Mouse (Mus musculus): ENCODE data around the gene Ltb. TPM values are rescaled to one million over a fixed set of nuclear protein-coding genes. Genes with fewer than 3 reads are reported as not detected.

Gene Ltb
- 5.5 and 12.6 TPM in 2 replicates for total RNA-seq (2014; fragmentation: Nextera tagmentation)
- 1.3 TPM in 1 of 2 replicates, not detected in the other for total RNA-seq (2017)

DNA sequence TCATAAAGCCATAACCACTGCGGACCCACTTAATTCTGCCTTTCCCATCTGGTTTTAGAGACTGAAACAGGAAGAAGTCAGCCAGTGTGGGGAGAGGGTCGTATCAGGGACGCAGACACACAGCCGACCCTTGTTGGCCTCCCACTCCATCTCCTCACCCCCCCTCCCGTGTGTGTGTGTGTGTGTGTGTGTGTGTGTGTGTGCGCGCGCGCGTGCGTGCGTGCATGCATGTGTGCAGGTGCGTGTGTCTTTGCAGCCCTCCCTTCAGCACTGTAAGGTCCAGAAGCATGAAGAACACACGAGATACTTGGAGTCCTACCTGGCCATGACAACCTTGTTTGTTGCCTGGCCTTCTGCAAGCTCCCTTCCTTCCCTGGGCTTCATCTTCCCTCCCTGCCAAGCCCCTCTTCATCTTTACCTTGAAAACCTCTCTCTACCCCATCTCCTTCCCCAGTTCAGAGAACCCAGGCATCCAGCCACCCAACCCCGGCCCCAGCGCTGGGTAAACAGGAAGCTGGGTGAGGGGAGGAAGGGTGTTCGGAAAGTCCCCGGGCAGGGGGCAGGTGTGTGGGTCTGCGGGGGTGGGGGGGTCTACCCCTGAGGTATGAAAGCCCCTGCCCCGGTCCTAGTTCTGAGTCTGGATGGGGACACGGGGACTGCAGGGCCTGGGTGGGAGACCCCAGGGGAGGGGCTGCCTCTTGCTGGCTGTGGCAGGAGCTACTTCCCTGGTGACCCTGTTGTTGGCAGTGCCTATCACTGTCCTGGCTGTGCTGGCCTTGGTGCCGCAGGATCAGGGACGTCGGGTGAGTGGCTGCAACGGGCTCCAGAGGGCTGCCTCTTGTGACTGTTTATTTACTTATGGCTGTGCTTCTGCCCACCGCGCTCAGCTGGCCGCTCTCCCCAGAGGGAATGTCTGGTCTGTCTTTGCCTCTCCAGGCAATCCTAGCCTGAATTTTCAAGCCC is at the start of gene Ltb:
Gene Ltb (plus strand): TSS at position 559 of the 963 bp plus-strand sequence.
- ATAC-seq (replicated peaks; ENCODE audit: low FRiP score, low TSS enrichment, poor library complexity, severe bottlenecking), result no peak

DNA sequence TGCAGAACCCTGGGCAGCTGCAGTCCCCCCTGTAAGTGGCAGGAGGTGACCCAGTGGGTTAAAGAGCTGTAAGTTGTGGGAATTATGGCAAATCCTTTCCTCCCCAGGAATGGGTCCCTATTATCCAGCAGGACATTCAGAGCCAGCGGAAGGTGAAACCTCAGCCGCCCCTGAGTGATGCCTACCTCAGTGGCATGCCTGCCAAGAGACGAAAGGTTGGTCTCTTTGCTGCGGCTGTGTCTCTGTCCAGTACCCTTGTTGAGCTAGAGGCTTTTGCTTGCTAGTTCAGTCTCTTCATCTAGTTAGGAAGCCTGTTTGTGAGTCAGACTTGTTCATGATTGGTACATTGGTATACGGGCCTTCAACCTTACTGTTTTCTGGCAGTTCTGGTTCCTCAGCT is 48.1 kb upstream of the Ltb start:
- ATAC-seq (replicated peaks; ENCODE audit: low FRiP score, low TSS enrichment, poor library complexity, severe bottlenecking), result no peak

DNA sequence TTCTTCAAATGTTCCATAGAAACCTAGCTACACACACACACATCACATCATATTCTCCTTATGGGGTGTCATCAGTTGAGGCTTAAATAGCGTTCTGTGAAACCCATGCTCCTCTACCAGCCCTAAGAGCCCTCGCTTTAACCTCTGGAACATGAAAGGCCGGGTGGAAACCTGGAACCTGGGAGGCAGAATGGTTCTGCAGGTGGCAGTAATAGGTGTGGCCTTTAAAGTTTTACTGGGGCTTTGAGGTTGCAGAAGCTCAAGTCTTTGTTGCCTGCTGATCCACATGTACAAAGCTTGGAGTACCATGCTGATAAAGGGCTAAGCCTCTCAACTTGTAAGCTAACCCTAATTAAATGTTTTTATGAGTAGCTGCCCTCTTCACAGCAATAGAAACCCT is 46.9 kb upstream of the Ltb start:
- ATAC-seq (replicated peaks; ENCODE audit: low FRiP score, low TSS enrichment, poor library complexity, severe bottlenecking), result no peak

DNA sequence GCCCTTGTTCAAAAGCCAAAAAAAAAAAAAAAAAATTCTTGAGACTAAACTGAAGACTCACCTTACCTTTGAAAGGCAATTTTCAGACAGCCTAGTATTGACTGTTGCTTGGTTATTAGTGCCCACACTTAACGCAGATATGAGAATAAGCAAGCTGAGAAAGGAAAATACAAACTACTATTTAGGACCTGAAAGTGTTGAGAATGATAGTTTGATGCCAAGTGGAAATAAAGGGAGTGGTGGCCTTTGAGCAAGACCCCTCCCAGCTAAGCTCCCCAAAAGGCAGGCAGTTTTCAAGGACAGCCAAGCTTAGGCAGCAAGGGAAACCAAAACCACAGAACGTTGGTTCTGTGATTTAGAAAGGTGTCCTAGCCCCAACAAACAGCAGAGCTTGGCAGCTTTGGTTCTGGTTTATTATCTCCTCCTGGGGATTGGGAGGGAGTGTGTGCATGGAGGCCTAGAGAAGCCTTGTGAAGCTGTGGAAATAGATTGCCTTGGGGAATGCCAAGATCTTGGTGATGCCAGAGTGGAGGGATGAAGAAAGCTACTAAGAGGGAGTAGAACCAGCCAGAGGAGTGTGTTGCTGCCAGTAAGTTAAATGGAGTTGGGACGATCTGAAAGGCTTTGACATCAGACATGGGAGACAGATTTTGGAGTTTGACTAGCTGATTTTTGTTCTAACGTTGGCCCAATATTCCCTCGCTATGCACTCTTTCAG is 46.2 kb upstream of the Ltb start:
- ATAC-seq (replicated peaks; ENCODE audit: low FRiP score, low TSS enrichment, poor library complexity, severe bottlenecking), result no peak

DNA sequence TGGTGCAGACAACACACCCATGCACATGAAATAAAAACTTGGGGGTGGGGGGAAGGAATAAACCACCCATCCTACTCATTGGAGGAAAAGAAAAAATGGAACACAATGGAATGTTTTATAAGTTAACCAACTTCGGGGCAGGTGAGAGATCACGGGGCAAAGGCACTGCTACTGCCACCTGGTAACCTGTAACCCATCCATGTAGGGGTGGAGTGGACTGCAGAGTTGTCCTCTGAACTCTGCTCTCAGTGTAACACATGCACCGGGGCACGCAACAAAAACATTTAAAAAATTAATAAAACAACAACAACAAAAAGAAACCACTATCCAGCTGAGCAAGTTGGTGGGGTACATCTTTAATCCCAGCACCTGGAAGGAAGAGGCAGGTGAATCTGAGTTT is 42.1 kb upstream of the Ltb start:
- ATAC-seq (replicated peaks; ENCODE audit: low FRiP score, low TSS enrichment, poor library complexity, severe bottlenecking), result no peak

DNA sequence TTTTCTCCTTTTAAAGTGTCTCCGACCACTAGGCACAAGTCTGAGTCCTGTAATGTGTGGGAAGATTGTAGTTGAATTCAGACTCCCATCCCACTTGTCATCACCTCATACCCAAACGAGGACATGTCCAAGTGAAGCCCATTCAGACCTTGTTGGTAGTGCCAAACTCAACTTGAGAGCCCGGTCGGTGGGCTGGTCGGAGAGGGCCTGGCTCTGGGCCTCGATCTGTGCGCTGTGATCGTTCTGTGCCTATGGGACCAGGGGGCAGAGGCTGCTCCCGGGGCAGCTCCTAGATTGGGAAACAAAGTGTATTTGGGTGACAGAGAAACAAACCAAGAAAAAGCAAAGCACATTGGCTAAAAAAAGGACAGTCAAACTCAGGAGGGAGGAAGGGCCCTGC is 41.2 kb upstream of the Ltb start:
- no peak for ATAC-seq (replicated peaks; ENCODE audit: low FRiP score, low TSS enrichment, poor library complexity, severe bottlenecking)

DNA sequence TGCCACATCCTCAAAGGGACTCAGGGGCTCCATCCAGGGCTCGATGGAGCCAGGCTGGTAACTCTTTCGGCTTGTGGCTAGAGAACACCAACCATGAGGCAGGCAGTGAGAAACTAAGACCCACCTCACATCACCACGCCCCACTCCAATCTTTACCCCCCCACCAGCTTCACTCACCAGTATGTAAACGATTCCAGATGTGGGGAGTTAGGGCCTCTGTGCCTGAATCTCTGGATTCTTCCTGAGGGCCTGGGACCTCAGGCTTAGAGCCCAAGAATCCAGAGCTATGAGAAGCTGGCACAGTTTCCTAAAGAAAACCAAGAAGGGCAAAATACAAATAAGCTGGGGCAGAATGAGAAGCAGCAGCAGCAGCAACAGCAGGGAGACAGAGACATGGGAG is 40.3 kb upstream of the Ltb start:
- ATAC-seq (replicated peaks; ENCODE audit: low FRiP score, low TSS enrichment, poor library complexity, severe bottlenecking), result no peak

DNA sequence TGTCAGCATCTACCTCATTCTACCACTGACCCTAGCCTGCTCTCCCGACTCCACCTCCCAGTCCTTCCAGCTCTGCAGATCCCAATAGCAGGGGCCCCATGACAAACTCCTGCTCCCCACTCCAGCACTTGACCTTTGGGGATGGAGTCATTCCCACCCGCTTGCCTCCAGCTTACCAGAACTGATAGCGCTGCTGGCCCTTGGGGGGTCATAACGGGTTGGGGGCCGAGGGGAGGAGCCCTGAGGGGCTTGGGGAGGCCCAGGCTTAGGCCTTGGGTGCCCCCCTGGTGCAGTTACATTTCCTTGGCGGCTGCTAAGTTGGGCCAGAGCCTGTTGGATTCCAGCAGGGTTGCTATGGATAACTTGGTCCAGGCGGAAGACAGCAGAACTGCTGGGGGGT is 39.6 kb upstream of the Ltb start:
- no peak for ATAC-seq (replicated peaks; ENCODE audit: low FRiP score, low TSS enrichment, poor library complexity, severe bottlenecking)

DNA sequence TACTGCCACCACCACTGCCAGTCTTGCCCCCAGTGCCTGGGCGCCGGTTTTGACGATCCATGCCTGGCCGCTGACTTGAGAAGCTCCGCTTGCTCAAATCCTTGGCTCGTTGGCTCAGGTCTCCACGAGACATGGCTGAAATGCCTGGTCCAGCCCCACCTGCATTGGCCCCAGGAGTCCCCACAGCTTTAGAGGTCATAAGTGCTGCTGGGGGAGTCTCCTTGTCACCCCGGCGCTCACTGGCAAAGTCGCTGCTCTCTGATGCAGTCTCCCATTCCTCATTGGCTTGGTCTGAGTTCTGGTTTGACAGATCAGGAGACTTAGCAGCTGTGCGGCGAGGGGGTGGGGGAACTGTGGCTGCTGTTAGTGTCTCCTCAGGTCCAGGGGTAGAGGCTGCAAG is 38.8 kb upstream of the Ltb start:
- no peak for ATAC-seq (replicated peaks; ENCODE audit: low FRiP score, low TSS enrichment, poor library complexity, severe bottlenecking)

DNA sequence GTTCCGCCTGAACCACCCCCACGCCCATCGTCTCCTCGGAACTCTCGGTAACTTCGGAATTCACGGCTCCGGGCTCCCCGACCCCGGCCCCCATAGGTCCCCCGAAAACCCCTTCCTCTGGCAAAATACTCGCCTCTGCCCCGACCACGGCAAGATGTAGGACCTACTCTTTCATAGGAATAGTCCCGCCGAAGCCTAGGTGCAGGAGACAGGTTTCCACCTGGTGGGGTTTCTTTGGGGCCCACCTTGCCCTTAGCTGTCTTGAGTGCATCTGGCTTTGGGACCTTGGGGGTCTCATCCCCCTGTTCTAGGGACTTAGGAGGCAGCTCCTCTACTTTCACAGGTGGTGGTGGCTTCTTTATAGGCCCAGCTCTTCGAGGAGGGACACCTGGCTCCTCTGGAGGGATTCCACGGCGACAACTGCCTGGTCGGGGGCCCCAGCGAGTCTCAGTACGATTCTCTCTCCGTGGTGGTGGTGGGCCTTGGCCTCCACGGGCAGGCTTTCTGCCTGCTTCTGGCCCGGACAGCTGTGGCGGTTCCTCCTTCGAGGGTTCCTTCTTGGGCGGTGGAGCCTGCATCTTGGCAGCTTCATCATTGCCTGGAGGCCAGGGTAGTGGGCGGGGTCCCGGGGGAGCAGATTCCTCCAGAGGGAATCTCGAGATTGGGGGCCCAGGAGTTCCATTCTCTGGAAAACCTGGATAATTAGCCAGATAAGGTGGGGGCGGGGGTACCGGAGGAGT is 37.6 kb upstream of the Ltb start:
- ATAC-seq (replicated peaks; ENCODE audit: low FRiP score, low TSS enrichment, poor library complexity, severe bottlenecking), result no peak

DNA sequence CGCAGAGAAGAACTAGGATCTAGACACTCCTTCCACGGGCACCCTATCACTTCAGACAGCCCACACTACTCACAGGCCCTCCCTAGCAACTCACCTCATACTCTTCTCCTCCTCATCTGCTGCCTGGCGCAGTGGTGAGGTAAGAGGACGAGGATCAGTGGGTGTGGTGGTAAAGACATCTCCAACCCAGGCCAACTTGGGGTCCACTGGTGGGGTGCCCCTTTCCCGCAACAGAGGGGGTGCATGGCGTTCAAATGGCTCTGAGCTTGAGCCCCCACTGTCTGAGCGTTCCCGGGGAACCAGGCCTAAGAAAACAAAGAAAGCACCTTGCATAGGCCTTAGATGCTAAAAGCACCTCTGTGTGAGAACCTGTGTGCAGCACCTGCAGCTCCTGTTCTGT is 37.0 kb upstream of the Ltb start:
- no peak for ATAC-seq (replicated peaks; ENCODE audit: low FRiP score, low TSS enrichment, poor library complexity, severe bottlenecking)

DNA sequence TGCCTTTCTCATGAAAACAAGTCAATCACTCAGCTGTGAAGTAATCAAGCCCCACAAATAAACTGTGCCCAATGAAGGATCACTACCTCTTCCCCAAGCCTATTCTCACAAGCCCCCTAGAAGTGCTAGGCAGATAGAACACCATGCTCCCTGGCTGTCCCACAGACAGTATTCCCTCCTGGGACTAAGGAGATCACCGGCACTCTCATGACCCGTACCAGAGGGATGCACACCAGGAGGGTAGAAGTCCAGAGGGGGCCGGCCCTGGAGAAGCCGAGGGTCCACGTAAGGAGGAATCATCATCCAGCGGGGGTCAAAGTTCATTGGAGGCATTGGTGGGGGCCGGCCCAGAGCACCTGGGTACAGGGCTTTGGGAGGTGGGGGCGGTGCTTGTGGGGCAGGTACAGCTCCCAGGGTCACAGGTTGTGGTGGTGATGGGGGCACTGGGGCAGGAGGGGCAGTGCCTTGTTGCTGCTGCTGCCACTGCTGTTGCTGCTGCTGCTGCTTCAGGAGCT is 36.5 kb upstream of the Ltb start:
- no peak for ATAC-seq (replicated peaks; ENCODE audit: low FRiP score, low TSS enrichment, poor library complexity, severe bottlenecking)

DNA sequence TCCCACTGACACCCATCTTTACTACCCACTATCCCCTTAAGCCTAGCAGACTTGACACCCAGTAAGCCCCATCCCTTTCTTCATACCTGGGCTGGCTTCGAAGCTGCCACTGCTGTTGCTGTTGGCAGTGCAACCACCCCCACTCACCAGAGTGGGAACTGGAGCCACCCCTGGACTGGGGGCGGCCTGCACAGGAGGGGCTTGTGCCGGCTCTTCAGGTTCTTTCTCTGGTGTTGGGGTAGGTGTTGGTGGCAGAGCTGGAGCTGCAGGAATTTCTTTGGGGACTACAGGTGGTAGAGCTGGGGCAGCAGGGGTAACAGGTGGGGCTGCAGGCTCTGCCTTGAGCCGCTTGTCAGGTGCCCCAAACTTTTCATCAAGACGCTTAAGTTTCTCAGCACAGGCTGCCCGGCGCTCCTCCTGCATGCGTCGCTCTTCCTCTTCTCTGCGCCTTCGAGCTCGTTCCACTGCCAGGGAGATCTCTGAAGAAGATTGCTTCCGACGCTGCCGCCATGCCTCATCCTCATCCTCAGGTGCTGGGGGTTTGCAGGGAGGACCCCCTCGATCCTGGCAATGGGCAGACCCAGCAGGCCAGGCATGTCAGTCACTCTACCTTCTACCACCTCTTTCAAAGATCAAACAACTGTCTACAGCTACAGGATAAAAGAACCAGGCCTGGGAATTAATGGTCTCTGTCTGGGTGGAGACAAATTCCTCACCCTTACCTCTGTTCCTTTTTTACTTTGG is 35.2 kb upstream of the Ltb start:
- no peak for ATAC-seq (replicated peaks; ENCODE audit: low FRiP score, low TSS enrichment, poor library complexity, severe bottlenecking)

DNA sequence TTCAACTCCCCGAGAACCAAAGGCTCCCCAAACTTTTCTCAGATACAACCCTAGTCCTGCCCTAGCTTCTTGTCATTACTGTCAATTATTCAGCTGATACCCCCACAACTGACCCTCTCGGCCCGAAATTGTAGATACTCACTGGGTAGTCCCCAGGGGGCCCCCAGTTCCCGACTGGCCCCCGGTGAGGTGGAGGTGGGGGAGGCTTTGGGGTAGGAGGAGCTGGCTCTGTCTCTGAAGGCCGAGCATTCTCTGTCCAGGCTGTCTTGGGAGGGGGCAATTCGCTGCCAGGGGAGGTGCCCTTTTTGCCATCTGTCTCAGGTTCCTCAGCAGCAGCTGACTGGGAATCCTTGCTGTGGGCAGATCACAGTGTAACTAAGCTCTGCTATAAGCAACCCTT is 34.6 kb upstream of the Ltb start:
- no peak for ATAC-seq (replicated peaks; ENCODE audit: low FRiP score, low TSS enrichment, poor library complexity, severe bottlenecking)

DNA sequence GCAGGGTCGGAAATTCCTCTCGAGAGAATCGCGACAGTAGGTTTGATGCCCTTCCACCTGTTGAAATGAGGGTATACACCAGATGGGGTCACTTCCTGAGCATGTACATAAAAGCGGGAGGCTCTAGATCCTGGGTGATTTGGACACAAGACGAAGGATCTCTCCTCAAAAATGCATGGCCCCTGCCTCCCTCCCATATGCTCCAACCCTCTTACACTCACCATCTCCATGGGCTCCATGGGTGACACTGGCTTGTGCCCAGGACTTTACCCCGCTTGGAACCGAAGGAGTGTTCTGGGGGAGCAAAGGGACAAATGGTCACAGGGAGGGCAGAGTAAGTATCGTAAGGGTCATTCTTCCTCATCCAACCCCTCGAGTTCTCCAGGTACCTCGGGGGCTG is 32.8 kb upstream of the Ltb start:
- no peak for ATAC-seq (replicated peaks; ENCODE audit: low FRiP score, low TSS enrichment, poor library complexity, severe bottlenecking)

DNA sequence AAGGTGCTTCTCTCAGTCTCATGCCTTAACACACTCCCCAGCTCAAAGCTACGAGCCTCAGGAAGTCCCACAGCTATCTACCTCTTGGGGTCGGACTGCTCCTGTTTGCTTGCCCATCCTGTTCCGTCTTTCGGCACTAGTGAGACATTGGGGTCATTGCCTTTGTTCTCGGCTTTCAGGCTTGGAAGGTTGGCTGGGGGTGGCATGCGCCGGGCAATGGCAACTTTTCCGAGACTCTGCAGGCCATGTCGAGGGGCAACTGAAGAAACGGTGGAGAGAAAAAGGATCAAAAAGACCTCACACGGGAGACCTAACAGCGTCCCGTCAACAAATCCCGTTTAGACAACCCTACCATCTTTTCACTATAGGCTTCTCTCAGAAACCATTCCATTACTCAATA is 32.1 kb upstream of the Ltb start:
- no peak for ATAC-seq (replicated peaks; ENCODE audit: low FRiP score, low TSS enrichment, poor library complexity, severe bottlenecking)

DNA sequence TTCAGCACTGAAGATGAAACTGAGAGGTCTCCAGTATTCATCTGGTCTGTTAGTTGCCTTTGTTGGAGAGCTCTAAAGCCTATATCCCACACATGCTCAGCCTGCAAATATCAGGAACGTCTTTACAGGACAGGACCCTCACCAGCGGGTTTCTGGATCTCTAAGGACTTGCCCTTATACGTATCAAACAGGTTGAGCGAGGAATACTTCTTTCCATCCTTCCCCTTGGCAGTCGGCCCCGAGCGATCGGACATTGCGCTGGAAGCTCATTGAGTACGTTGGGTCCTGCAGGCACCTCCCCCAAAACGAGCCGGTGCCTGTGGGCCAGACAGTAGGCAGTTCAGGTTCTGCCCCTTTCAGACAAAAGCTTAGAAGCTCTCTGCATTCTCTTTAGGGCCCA is 31.5 kb upstream of the Ltb start:
- ATAC-seq (replicated peaks; ENCODE audit: low FRiP score, low TSS enrichment, poor library complexity, severe bottlenecking), result no peak

DNA sequence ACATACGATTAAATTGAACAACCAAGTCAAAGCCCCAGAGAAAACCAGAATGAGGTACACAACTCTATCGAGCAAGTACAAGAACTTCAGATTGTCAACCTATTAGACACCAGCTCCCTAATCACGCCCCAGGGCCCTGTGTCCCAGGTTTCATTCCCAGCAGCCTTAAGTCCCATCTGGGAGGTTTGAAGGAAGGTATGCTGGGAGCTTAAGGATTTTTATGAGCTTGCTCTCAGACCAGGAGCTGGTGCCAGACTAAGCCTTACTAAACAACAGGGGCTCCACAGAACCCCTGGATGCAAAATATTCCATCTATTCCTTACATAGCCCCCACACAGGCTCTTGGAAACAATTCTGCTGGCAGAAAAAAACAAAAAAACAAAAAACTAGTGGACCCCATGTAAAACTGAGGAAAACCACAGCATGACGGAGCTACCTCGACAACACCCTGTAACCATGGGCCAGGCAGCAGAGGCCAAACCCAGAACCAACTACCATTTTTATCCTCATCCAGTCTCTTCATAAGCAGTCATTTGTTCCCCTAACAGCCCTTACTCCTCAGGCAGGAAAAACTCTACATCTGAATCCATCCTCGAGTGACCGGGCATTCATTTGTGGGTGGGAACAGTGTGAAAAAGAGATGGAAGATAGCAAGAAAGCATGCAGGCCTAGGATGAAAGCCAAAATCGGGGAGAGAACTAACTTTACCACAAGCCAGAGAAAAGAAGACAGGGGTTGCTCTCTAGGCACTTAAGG is 30.7 kb upstream of the Ltb start:
- no peak for ATAC-seq (replicated peaks; ENCODE audit: low FRiP score, low TSS enrichment, poor library complexity, severe bottlenecking)

DNA sequence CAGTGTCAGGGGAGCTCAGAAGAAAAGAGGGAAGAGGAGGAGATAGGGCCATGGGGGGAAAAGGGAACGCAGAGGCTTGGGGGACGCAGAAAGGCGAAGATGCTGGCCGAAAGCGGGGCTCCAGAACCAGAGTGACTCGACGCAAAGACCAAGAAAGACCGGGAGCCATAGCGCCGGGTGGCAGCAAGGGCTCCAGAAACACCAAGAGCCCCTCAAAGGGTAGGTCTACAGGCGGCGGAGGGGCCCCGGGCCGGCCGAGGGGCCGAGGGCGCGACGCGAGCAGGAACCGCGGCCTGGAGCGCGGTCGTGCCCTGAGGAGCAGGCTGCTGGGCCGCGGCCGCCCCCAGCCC is 30.0 kb upstream of the Ltb start:
- ATAC-seq (replicated peaks; ENCODE audit: low FRiP score, low TSS enrichment, poor library complexity, severe bottlenecking), result no peak
